Mouse (Mus musculus) gastrocnemius, postnatal 14 days (tissue): ENCODE results near the gene Heatr9. TPM values are rescaled to one million over a fixed set of nuclear protein-coding genes. Genes with fewer than 3 reads are reported as not detected.
"Not testable (repeated sequence)": the region's sequence is repeated elsewhere in the genome, so short reads cannot be mapped to it uniquely, and the experiment has no call there.

Experiments
- DNase-seq: peaks from one replicate; pipeline ENCODE4 v3.0.0; 2021; ENCODE audit warnings: mixed read lengths
- intact Hi-C: fragments of 180-260 bp; cut with DNase I; formaldehyde crosslinking; loops from one replicate; pipeline ENCODE4 v1.15.1; 2025; ENCODE audit warnings: low total_unique reads
- long read RNA-seq, 2 experiments: library from polyadenylated mRNA; stranded (forward); transcript quantifications; one replicate each; pipeline ENCODE4 v2.0.0; 2021
- total RNA-seq, 2 experiments: library from RNA; stranded (reverse); gene quantifications; 2 replicates each; pipeline ENCODE4 v1.2.3; 2021

Gene Heatr9
- not detected for total RNA-seq
- long read RNA-seq, experiment 1: 0 reads
- long read RNA-seq, experiment 2: 0 reads

DNA sequence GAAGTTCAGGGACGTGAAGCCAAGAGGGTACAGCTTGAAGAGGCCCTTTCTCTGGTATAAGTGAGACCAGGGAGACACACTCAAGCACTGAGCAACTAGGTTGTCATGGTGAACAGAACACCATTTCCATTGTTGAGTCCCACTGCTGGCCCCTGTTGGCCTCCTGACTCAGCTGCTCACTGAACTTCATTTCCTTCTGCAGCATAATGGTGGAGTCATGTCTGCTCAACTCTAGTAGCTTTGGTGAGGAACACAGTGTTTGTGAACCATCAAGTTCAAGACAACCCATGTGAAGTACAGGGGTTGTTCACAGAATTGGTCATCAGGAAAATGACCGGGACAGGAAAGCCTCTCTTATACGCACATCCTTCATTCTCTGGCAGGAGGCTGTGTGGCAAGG is at the start of gene Heatr9:
Heatr9 (minus strand) TSS at position 101 of the 400 bp plus-strand sequence.
- intact Hi-C loops: no loop called here
- DNase-seq: no peak

DNA sequence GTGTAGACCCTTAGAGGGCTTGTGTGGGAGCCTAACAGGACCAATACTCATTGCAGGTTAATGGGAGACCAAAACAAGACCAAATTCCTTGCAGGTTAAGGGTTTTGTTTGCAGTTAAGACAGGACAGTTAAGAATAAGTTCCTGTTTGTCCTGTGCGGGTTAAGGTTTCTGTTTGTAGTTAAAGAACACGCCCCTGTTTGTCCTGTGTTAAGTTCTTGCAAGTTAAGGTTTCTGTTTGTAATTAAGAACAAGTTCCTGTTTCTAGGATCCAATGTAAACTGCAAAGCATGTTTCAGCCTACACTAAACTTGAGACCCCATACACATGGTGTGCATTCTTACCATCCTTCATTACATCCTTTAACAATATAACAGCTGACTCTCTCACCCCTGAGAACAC is 48.2 kb upstream of the Heatr9 start:
- intact Hi-C loops: no loop called here
- no peak for DNase-seq

DNA sequence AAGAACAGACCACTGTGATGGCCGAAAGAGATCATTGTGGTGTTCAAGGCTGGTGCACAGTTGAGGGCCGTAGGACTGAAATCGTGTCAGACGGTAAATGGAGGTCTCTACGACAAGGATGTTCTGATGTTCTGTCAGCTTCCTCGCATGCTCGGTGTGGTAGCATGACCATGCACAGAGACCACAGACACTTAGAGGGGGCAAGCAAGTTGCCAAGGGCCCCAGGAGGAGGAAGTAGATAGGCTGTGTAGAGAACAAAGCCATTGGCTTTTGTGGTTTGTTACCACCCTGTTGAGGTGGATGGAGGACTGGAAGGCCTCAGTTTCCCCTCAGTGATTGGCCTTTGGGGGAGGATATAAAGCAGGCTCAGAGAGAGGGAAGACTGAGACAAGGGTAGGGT is 47.3 kb upstream of the Heatr9 start:
- no peak for DNase-seq
- intact Hi-C loops: no loop called here

DNA sequence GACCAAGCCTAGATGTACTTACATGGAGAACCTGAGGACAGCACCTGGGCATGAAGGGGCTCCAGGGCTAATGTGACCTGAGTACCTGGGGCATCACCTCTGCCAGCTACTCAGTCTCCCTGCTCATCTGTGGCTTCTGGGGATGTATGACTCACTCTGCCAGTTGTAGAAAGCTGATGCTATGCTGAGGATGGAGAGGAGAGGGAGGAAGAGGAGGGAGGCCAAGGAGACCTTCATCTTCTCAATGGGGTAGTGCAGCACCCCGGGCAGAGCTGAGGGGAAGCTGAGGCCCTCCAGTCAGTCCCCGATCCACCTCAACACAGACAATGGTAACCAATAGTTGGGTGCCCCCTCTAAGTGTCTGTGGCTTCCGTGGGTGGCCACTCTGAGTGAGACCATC is 46.8 kb upstream of the Heatr9 start:
- intact Hi-C loops: no loop called here
- no peak for DNase-seq

DNA sequence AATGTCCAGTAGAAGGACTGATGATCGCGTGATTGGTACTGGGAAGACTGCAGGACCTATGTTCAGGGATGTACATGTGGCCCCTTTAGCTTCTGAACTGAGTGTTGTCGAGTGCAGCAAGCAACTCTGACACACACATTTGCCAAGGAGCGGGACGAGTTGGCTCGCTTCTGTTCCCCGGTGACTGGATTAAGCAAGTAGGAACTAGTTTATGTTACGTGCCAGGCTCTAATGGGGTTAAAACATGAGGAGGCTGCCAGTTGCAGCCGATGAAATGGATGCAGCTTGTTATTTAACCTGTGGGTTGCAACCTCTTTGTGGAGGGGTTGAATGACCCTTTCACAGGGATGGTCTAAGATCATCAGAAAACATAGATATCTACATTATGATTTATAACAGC is 46.1 kb upstream of the Heatr9 start:
- DNase-seq: no peak
- intact Hi-C loops: no loop called here

DNA sequence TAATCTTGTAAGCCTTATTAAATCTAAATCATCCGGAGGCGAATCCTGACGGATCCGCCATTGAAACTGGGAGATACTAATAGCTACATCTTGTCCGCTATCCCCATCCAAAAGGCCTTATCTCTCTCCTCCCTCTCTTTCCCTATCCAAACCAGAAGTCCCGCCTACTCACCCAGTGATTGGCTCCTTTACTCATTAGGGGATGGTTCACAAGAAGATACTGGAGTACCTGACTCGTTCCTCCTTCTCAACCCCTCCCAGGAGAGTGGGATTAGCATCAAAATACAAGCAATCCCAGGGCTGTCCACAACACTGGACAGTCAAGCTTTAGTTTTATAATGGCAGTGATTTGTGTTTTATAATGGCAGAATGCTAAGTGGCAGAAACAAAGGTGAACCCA is 45.3 kb upstream of the Heatr9 start:
- no peak for DNase-seq
- intact Hi-C loops: no loop called here

DNA sequence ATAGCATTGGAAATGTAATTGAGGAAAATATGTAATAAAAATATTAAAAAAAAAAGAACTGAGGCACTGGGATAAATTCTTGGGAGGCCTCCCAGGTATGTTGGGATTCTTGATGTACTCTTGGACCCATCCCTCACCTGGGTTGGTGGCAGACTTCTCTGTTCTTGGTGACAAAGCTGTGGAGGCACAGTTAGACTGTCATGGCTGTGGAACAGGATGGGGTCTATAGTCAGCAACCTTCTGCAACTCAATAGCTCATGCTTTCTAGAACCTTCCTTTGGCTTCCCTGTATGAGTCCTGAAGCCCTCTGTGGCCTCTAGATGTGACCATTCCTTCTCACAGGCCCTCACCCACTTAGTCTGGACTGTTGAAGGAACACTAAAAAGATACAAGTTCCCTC is 44.6 kb upstream of the Heatr9 start:
- intact Hi-C loops: no loop called here
- DNase-seq: no peak

DNA sequence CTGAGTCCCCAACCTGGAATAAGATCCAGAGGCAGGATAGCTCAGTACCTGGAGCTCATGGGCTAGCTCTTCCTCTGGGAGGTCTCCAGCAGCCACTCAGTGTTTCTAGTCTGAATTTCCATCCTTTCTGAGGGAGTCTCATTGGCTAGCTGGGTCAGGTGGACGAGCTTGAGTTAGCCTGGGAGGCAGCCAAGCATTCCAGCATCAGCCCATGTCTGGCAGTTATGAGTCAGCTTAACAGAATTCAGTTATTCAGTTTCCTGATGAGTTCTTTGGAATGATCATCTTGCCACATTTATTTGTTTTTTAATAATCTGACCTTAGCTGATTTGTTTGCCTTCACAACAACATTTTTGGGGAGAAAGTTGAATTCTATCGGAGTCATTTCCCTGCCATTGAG is 41.8 kb upstream of the Heatr9 start:
- DNase-seq: peak; percentile 61
- intact Hi-C loops: no loop called here

DNA sequence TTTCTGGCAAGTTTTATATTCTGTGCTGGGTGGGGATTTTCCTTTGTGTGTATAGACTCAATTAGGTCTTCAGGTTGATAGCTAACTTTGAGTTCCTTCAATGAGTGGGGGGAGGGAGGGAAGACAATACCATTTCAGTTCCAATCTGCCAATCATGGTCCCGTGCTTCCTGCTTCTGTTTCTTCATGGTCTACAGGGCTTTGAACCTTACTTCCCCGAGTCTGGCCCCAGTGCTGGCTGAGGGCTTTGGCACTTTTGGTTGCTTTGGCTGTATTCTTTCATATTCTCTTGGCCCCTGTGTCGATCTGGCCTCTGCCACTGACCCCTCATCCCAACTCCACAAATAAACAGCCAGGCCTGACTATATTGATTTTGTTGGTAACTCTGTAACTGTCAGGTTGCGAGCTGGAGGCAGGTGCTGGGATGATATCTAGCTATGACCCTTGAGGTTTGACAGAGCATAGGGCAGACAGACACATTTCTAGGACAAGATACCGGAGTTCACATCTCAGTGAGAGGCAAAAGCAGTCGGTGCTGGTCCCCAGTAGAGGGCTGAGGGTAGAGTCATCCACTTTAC is 40.4 kb upstream of the Heatr9 start:
- DNase-seq: no peak
- intact Hi-C loops: no loop called here

DNA sequence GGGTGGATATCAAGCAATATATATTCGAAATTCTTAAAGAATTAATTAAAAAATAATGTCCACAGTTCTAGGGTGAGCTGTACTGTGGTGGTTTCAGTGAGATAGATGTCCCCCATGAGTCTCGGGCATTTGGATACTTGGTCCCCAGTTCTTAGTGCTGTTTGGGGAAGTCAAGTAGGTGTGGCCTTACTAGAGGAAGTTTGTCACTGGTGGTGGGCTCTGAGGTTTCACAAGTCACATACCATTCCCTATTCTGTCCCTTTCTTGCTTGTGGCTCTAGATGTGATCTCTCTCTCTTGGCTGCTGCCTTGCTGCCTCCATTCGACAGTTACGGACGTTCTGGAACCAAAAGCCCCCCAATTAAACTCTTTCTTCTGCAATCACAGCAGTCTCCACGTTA is 38.4 kb upstream of the Heatr9 start:
- intact Hi-C loops: no loop called here
- DNase-seq: no peak

DNA sequence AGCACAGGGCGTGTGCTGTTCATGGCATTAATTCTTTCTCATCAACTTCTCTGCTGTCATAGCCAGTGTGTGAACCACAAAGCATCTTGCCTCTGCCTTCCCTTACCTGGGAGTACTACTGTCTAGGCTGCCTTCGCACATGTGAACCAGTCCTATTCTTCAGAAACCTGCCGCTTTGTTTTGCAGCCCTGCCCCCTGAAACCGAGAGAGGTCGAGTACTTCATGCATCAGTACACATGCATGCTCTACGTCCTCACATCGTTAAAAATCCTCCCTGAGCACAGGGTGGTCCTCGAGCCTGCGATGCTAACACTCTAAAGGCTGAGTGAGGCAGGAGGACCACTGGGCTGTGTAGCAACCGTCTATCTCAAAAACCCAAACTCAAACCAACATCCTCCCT is 35.1 kb upstream of the Heatr9 start:
- no peak for DNase-seq
- intact Hi-C loops: loop anchor here (2.0 kb wide), 1 partner anchor 184 kb away; no protein-coding TSS in a partner anchor

DNA sequence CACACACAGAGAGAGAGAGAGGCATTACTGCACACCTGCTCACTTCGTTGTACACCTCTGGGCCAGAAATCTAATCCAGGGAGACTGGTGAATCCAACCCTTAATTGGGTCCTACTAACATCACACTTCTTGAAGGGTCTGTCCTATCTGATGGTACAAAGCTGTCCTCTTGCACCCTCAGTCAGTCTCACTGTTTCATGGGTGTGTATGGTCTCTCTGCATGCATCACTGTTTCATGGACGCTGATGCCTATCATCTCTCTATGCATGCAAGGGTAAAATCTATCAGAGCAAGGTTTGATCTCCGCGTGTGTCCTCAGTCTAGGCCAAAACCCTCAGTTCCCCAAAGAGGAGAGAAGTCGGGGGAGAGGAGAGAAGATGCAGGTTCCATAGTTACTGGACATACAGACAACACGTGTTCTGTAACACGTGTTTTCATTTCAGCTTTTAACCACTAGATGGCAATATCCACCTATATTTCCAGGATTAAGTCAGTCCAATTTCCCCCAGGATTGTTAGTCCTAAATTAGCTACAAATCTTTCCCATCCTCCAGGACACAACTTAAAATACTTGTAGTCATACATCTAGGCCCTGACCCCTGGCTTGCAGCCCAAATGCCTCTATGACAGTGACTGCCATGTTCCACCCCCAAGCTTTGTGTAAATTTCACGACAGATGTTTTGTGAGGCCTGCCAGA is 34.3 kb upstream of the Heatr9 start:
- intact Hi-C loops: loop anchor here (2.0 kb wide), 1 partner anchor 185 kb away; no protein-coding TSS in a partner anchor
- DNase-seq: peak; percentile 17

DNA sequence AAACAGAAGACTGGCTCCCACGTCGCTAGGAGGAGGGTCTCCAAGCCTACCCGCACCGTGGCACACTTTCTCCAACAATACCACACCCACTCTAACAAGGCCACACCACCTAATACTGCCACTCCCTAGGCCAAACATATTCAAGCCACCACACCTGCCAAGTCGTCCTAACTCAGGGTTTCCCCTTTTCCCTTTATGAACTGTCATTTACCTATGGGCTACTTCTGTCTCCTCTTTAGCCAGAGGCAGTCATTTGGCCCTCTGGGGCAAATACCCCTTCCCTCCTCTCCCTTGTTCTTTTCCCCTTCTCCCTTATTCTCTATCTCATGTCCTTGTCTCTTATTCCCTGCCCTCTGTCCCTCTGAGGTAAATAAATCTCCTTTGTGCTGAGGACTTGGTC is 29.7 kb upstream of the Heatr9 start:
- intact Hi-C loops: no loop called here
- DNase-seq: no peak

DNA sequence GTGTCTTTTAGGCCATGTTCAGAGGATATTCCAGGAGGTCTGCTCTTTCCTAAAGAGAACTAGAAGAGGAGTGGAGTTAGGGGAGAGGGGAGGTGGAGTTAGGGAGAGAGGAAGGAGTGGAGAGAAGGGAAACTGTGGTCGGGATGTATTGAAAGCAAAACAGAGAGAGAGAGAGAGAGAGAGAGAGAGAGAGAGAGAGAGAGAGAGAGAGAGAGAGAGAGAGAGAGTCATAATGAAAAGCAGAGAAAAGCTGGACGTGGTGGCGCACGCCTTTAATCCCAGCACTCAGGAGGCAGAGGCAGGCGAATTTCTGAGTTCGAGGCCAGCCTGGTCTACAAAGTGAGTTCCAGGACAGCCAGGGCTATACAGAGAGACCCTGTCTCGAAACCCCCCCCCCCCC is 29.1 kb upstream of the Heatr9 start:
- DNase-seq, intact Hi-C loops: not testable (repeated sequence)

DNA sequence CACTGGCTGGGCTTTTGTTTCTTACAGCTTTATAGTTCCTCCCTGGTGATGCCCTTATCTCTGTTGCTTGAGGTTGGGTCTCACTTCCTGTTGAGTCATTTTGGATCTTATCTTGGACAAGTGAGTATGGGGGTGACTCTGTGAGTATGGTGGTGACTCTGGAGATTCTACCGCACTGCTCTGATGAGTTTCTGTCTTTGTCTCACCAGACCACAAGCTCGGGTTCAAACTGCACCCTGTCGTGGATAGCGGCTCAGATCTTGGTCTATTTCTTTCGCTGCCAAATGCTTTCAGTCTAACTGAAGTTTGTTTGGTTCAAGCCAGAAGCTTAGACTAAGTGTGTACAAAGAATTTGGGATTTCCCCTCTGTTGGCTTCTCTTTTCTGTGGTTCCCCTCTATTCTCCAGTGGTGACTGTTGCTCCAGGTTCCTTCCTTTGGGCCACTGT is 28.2 kb upstream of the Heatr9 start:
- intact Hi-C loops: no loop called here

DNA sequence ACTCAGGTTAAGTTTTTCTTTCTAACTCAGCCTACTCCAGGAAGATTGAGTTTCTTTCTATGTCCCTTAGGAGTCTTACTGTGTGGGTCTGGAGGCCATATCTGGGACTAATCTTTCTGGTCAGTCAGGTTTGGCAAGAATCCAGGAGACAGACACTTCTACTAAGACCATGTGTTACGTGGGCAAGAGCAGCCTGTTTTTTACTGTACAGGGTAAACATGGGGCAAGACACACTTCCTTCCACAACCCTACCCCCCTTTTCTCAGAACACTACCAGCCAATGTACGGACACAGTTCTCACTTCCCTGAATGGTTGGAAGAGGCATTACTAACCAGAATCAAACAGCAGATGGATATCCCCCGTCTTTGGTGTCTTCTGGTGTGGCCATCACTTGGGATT is 22.2 kb upstream of the Heatr9 start:
- intact Hi-C loops: no loop called here
- DNase-seq: no peak

More for the DNA sequence above, 28.2 kb upstream of the Heatr9 start:
- DNase-seq: no peak

DNA sequence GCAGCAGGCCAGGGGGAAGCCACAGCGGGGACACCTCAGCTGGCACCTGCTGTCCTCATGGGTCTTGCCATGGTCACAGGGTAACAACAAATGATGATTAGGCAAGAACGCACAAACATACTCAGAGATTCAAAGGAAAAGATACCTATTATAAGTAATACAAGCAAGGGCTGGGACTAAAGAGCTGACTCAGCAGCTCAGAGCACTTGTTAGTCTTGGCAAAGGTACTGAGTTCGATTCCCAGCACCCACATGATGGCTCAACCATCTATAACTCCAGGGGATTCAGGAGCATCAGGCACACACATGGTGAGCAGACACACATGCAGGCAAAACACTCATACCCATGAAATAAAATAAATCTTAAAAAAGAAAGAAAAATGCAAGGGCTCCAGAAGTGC is 19.4 kb upstream of the Heatr9 start:
- intact Hi-C loops: no loop called here
- no peak for DNase-seq

DNA sequence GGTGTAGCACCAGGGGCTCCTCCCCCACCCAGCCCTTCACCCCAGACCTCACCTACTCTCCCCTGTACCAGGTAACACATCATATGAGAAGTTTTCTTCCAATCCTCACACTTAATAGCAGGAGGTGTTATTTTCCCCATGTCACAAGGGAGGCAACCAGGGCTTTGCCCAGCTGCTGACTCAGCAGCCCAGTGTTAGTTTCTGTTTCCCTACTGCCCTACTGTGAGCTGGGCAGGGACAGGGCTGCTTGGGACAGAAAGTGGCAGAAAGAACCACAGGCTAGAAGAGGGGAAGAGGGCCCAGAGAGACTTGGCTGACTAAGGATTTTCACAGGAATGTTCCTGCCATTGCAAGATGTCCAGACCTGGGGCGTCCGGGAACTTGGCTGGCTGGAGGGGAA is 19.0 kb upstream of the Heatr9 start:
- DNase-seq: no peak
- intact Hi-C loops: no loop called here

DNA sequence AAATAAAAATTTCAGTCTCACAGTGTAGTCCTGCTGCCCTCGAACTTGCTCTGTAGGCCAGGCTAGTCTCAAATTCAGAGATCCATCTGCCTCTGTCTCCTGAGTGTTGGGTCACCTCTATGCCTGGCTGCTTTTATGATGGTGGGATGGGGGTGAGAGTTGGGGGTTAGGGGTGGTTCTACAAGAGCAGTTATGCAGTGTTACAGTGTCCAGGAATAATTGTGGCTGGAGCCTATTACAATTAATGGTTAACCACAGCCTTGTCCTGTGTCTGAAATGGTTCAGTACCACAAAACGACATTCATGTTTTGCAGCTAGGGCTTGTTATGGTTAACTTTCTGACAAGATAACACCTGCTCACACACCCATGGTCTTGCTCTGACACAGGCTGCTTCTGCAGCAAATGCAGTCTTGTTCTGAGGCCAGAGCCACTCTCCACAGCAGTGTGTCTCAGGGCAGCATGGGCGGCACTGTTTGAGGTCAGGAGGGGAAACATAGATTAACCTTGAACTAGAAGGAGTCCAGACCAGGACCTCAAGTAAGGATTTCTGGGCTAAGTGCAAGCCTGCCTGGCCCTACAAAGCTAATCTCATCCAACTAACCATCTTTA is 16.8 kb upstream of the Heatr9 start:
- intact Hi-C loops: no loop called here
- no peak for DNase-seq

DNA sequence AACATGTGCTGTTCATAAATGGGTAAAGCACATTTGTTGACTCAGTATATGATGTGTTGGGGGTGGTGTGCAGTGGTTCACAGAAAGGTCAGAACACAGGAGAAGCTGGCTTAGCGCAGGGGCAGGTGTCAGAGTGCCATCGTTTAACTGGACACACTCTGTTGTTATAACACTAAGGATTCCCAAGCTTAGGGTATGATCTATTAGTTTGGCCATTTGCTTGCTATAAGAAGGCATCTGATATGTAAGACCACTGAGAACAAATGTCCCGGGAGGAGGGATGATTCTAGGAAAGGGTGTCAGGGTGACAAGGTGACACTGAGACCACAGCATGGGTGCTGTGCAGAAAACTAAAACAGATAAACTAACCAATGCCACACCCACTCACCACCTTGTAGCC is 14.9 kb upstream of the Heatr9 start:
- intact Hi-C loops: no loop called here
- no peak for DNase-seq
